Mouse (Mus musculus) C2C12 (cell line): ENCODE results near the gene Synpo2l. TPM values are rescaled to one million over a fixed set of nuclear protein-coding genes. Genes with fewer than 3 reads are reported as not detected.

ENCODE experiments used
- H3K27me3 ChIP-seq: one replicate; pipeline ENCODE4 v1.6.1; 2011; ENCODE audit not compliant: control insufficient read depth, insufficient read depth, insufficient read length
- H3K36me3 ChIP-seq: one replicate; pipeline ENCODE4 v1.6.1; 2011; ENCODE audit not compliant: control insufficient read depth, insufficient read depth
- H3K4me3 ChIP-seq: one replicate; pipeline ENCODE4 v1.5.1; 2011; ENCODE audit warnings: mild to moderate bottlenecking, control low read depth; ENCODE audit not compliant: poor library complexity, insufficient read depth, severe bottlenecking
- H3K79me2 ChIP-seq: one replicate; pipeline ENCODE4 v1.6.1; 2011; ENCODE audit not compliant: control insufficient read depth, insufficient read depth
- H3K79me3 ChIP-seq: one replicate; pipeline ENCODE4 v1.6.1; 2011; ENCODE audit warnings: low read depth, control low read depth
- H3ac ChIP-seq: one replicate; pipeline ENCODE3; 2011; ENCODE audit warnings: low read depth; ENCODE audit not compliant: control insufficient read depth, insufficient read length
- CEBPB ChIP-seq: IDR thresholded peaks from one replicate; pipeline ENCODE4 v1.6.1; 2011; ENCODE audit warnings: low read depth, mild to moderate bottlenecking, control low read depth, moderate library complexity
- CTCF ChIP-seq: IDR thresholded peaks from one replicate; pipeline ENCODE4 v1.5.1; 2011; ENCODE audit not compliant: control insufficient read depth, insufficient read depth, insufficient read length
- FOSL1 ChIP-seq: IDR thresholded peaks from one replicate; pipeline ENCODE4 v1.8.0; 2011; ENCODE audit warnings: mild to moderate bottlenecking, low read length; ENCODE audit not compliant: poor library complexity, insufficient read depth, severe bottlenecking
- MAX ChIP-seq: IDR thresholded peaks from one replicate; pipeline ENCODE4 v1.6.1; 2011; ENCODE audit warnings: mild to moderate bottlenecking, control low read depth
- MYOD1 ChIP-seq: IDR thresholded peaks from one replicate; pipeline ENCODE4 v1.6.1; 2011; ENCODE audit warnings: low read depth; ENCODE audit not compliant: control insufficient read depth, insufficient read length
- MYOG ChIP-seq: IDR thresholded peaks from one replicate; pipeline ENCODE4 v1.6.1; 2011; ENCODE audit not compliant: control insufficient read depth, insufficient read length; ENCODE audit errors: extremely low read depth
- USF1 ChIP-seq: IDR thresholded peaks from one replicate; pipeline ENCODE4 v1.6.1; 2011; ENCODE audit warnings: low read depth, mild to moderate bottlenecking, control low read depth, moderate library complexity
- polyA plus RNA-seq: library from polyadenylated mRNA; unstranded; fragments of >200 nt; fragmentation: generic; extraction: Trizol; gene quantifications from one replicate; pipeline ENCODE4 v1.2.1, GENCODE M21; 2012; ENCODE audit warnings: missing spikeins

Synpo2l gene
- polyA plus RNA-seq, 1 experiment, result 42.3 TPM

GRCm38 (mm10) chr14:20682498-20682897, 14.3 kb upstream of the Synpo2l start:
- no peak overlapping the region for H3K4me3 ChIP-seq
- no peaks in the 10 kb centered on the region for H3K27me3 ChIP-seq
- H3ac ChIP-seq, result no peak overlapping the region
- peaks cover 99% of the 10 kb centered on the region for H3K36me3 ChIP-seq
- peaks cover 20% of the 10 kb centered on the region for H3K79me3 ChIP-seq
- H3K79me2 ChIP-seq, result peaks cover 34% of the 10 kb centered on the region
- TF ChIP-seq MYOG, result no peak

- peaks cover 42% of the 10 kb centered on the region for H3K79me2 ChIP-seq
- no peaks in the 10 kb centered on the region for H3K27me3 ChIP-seq
- peaks cover 99% of the 10 kb centered on the region for H3K36me3 ChIP-seq
- H3K4me3 ChIP-seq, result no peak overlapping the region
- H3K79me3 ChIP-seq, result peaks cover 24% of the 10 kb centered on the region
- TF ChIP-seq MAX (no peak), FOSL1 (no peak), CTCF (no peak), MYOG (no peak), CEBPB (no peak), USF1 (no peak), MYOD1 (no peak)
- H3ac ChIP-seq, result no peak overlapping the region
These were observed 13.6 kb upstream of the Synpo2l start for GRCm38 (mm10) chr14:20681742-20682141.

GRCm38 (mm10) chr14:20677906-20678305, 9.8 kb upstream of the Synpo2l start:
- Histone ChIP-seq H3K36me3 (peaks cover 73% of the 10 kb centered on the region), H3K79me3 (peaks cover 46% of the 10 kb centered on the region), H3ac (no peak overlapping the region), H3K27me3 (no peaks in the 10 kb centered on the region), H3K4me3 (no peak overlapping the region), H3K79me2 (peaks cover 66% of the 10 kb centered on the region)
- TF ChIP-seq CEBPB, result no peak
- TF ChIP-seq USF1, result no peak
- no peak for TF ChIP-seq MYOD1
- TF ChIP-seq FOSL1, result no peak
- TF ChIP-seq MAX, result no peak
- TF ChIP-seq MYOG, result no peak
- no peak for TF ChIP-seq CTCF

GRCm38 (mm10) chr14:20674064-20674833, 6.1 kb upstream of the Synpo2l start, which contains the start of gene Sec24c:
TSS of gene Sec24c (plus strand) at chr14:20674308.
- peaks cover 39% of the 10 kb centered on the region for H3K79me3 ChIP-seq
- peak within 1 kb of the TSS; percentile 55 for H3ac ChIP-seq
- H3K36me3 ChIP-seq, result peaks cover 36% of the 10 kb centered on the region
- peak within 1 kb of the TSS; percentile 83 for H3K4me3 ChIP-seq
- TF ChIP-seq FOSL1 (no peak), CEBPB (no peak), MYOD1 (no peak), MYOG (no peak), CTCF (no peak), MAX (no peak), USF1 (no peak)
- peaks cover 50% of the 10 kb centered on the region for H3K79me2 ChIP-seq
- H3K27me3 ChIP-seq, result no peaks in the 10 kb centered on the region

- Histone ChIP-seq H3K27me3 (no peaks in the 10 kb centered on the region), H3K36me3 (peaks cover 31% of the 10 kb centered on the region), H3K4me3 (peak overlapping the region; percentile 83), H3K79me3 (peaks cover 38% of the 10 kb centered on the region), H3K79me2 (peaks cover 44% of the 10 kb centered on the region), H3ac (peak overlapping the region; percentile 4)
- peak; percentile 68 for TF ChIP-seq MAX
- TF ChIP-seq MYOD1, result no peak
These were observed 5.5 kb upstream of the Synpo2l start for GRCm38 (mm10) chr14:20673735-20674063.

- peaks cover 23% of the 10 kb centered on the region for H3K36me3 ChIP-seq
- H3K79me3 ChIP-seq, result peaks cover 31% of the 10 kb centered on the region
- H3K4me3 ChIP-seq, result no peak overlapping the region
- no peak for TF ChIP-seq MYOD1
- TF ChIP-seq MYOG, result no peak
- no peak for TF ChIP-seq USF1
- TF ChIP-seq MAX, result no peak
- no peak for TF ChIP-seq CEBPB
- TF ChIP-seq CTCF, result no peak
- no peak for TF ChIP-seq FOSL1
- no peak overlapping the region for H3ac ChIP-seq
- H3K79me2 ChIP-seq, result peaks cover 37% of the 10 kb centered on the region
- H3K27me3 ChIP-seq, result no peaks in the 10 kb centered on the region
These were observed 4.8 kb upstream of the Synpo2l start for GRCm38 (mm10) chr14:20672990-20673389.
